Mouse (Mus musculus): Measurements from ENCODE around the gene Tsacc.

- TF ChIP-seq EP300 (IDR thresholded peaks at IDR 0.05; ENCODE audit: low read depth): no peak
- TF ChIP-seq CTCF (IDR thresholded peaks at IDR 0.05; ENCODE audit: low read depth): no peak
Measured at GRCm38 (mm10) chr3:88234041-88234440, 62.8 kb downstream of the Tsacc start.
